Mouse (Mus musculus) embryonic facial prominence, embryonic 15.5 days (tissue): ENCODE measurements at regions not wholly inside any gene's neighbourhood (a gene's known extent, or its start where the extent isn't known, plus 50 kb on each side); places are given as distances from the start of the nearest gene placed in this dataset.

ENCODE experiments used
- ATAC-seq: fragments of 200-750 bp; cut with Nextera tagmentation; 2 replicates; pipeline ENCODE4 v1.8.0; 2017; ENCODE audit warnings: low read depth, moderate TSS enrichment; ENCODE audit not compliant: insufficient number of reproducible peaks, low FRiP score, low TSS enrichment
- H3K27ac ChIP-seq: fragments of 300-500 bp; sonication (generic); replicated peaks from 2 replicates; pipeline ENCODE4 v1.5.1; 2015; ENCODE audit warnings: mild to moderate bottlenecking, inconsistent platforms
- H3K27me3 ChIP-seq: fragments of 300-500 bp; sonication (generic); 2 replicates; pipeline ENCODE4 v1.6.1; 2015; ENCODE audit warnings: inconsistent platforms
- H3K36me3 ChIP-seq: fragments of 300-500 bp; sonication (generic); 2 replicates; pipeline ENCODE4 v1.6.1; 2015; ENCODE audit warnings: mild to moderate bottlenecking, inconsistent platforms
- H3K4me1 ChIP-seq: fragments of 300-500 bp; sonication (generic); 2 replicates; pipeline ENCODE4 v1.6.1; 2015; ENCODE audit warnings: inconsistent platforms
- H3K4me2 ChIP-seq: fragments of 300-500 bp; sonication (generic); replicated peaks from 2 replicates; pipeline ENCODE4 v1.6.1; 2015; ENCODE audit warnings: mild to moderate bottlenecking, inconsistent platforms
- H3K4me3 ChIP-seq: fragments of 300-500 bp; sonication (generic); replicated peaks from 2 replicates; pipeline ENCODE4 v1.5.1; 2015; ENCODE audit warnings: mild to moderate bottlenecking, inconsistent platforms
- H3K9ac ChIP-seq: fragments of 300-500 bp; sonication (generic); 2 replicates; pipeline ENCODE4 v1.6.1; 2015; ENCODE audit warnings: inconsistent platforms
- H3K9me3 ChIP-seq: fragments of 300-500 bp; sonication (generic); replicated peaks from 2 replicates; pipeline ENCODE4 v1.6.1; 2016; ENCODE audit warnings: inconsistent platforms
- WGBS: fragments of 180-500 bp; shearing (Covaris S2); methylation state at CpG from one replicate; pipeline ENCODE4 v1.1.7; 2015; 5-methylcytosine and 5-hydroxymethylcytosine counted together

GRCm38 (mm10) chr12:70523379-70523778, 70.5 kb downstream of the Tmx1 start:
- no peaks in the 10 kb centered on the region; the same call in 1 of the 2 replicates for H3K4me1 ChIP-seq
- no peak for ATAC-seq
- no peak overlapping the region for H3K9ac ChIP-seq
- WGBS: 72% methylated on average over 7 of the region's 7 CpGs
- H3K9me3 ChIP-seq: no peaks in the 10 kb centered on the region
- no peak overlapping the region for H3K4me2 ChIP-seq
- H3K4me3 ChIP-seq: no peak overlapping the region
- H3K27me3 ChIP-seq: no peaks in the 10 kb centered on the region
- H3K27ac ChIP-seq: no peak overlapping the region
- H3K36me3 ChIP-seq: no peaks in the 10 kb centered on the region

GRCm38 (mm10) chr12:70524703-70525102, 71.8 kb downstream of the Tmx1 start:
- WGBS: 72% methylated on average over 4 of the region's 4 CpGs
- no peak overlapping the region for H3K4me3 ChIP-seq
- no peak for ATAC-seq
- H3K27ac ChIP-seq: no peak overlapping the region
- no peaks in the 10 kb centered on the region for H3K9me3 ChIP-seq
- H3K36me3 ChIP-seq: no peaks in the 10 kb centered on the region
- H3K4me2 ChIP-seq: no peak overlapping the region
- H3K4me1 ChIP-seq: no peaks in the 10 kb centered on the region; the same call in 1 of the 2 replicates
- H3K9ac ChIP-seq: no peak overlapping the region
- no peaks in the 10 kb centered on the region for H3K27me3 ChIP-seq

GRCm38 (mm10) chr12:70531661-70532060, 78.8 kb downstream of the Tmx1 start:
- H3K9ac ChIP-seq: no peak overlapping the region
- no peaks in the 10 kb centered on the region for H3K27me3 ChIP-seq
- H3K4me2 ChIP-seq: no peak overlapping the region
- peak overlapping the region; percentile 29; the same call in 1 of the 2 replicates for H3K27ac ChIP-seq
- no peaks in the 10 kb centered on the region for H3K9me3 ChIP-seq
- no peaks in the 10 kb centered on the region for H3K36me3 ChIP-seq
- H3K4me1 ChIP-seq: peaks cover 22% of the 10 kb centered on the region
- peak; percentile 65; the same call in 1 of the 2 replicates for ATAC-seq
- H3K4me3 ChIP-seq: no peak overlapping the region

GRCm38 (mm10) chr12:70532225-70532624, 79.3 kb downstream of the Tmx1 start:
- H3K9me3 ChIP-seq: no peaks in the 10 kb centered on the region
- H3K9ac ChIP-seq: no peak overlapping the region
- H3K4me1 ChIP-seq: peaks cover 22% of the 10 kb centered on the region
- WGBS: 37% methylated on average over 10 of the region's 10 CpGs
- H3K4me2 ChIP-seq: peak overlapping the region; percentile 22; the same call in 1 of the 2 replicates
- no peaks in the 10 kb centered on the region for H3K36me3 ChIP-seq
- ATAC-seq: 0 out of 2 replicates have a peak, but pooled peaks have one; percentile 47
- H3K27me3 ChIP-seq: no peaks in the 10 kb centered on the region
- no peak overlapping the region for H3K4me3 ChIP-seq
- peak overlapping the region; percentile 76 for H3K27ac ChIP-seq

- H3K9ac ChIP-seq: no peak overlapping the region
- WGBS: 37% methylated on average over 10 of the region's 10 CpGs
- H3K4me2 ChIP-seq: 0 out of 2 replicates have a peak overlapping the region, but pooled peaks have one; percentile 22
- peaks cover 22% of the 10 kb centered on the region for H3K4me1 ChIP-seq
- no peaks in the 10 kb centered on the region for H3K36me3 ChIP-seq
- peak overlapping the region; percentile 76 for H3K27ac ChIP-seq
- no peaks in the 10 kb centered on the region for H3K9me3 ChIP-seq
- ATAC-seq: peak; percentile 54
- H3K27me3 ChIP-seq: no peaks in the 10 kb centered on the region
- no peak overlapping the region for H3K4me3 ChIP-seq
These were observed 79.9 kb downstream of the Tmx1 start for GRCm38 (mm10) chr12:70532843-70533242.

GRCm38 (mm10) chr12:70533375-70533935, 80.6 kb downstream of the Tmx1 start:
- Histone ChIP-seq H3K4me2 (no peak overlapping the region), H3K27me3 (no peaks in the 10 kb centered on the region), H3K9ac (no peak overlapping the region), H3K4me3 (no peak overlapping the region), H3K27ac (peak overlapping the region; percentile 2), H3K9me3 (no peaks in the 10 kb centered on the region), H3K36me3 (no peaks in the 10 kb centered on the region), H3K4me1 (peaks cover 22% of the 10 kb centered on the region)
- no peak for ATAC-seq
- WGBS: 52% methylated on average over 12 of the region's 12 CpGs

DNA sequence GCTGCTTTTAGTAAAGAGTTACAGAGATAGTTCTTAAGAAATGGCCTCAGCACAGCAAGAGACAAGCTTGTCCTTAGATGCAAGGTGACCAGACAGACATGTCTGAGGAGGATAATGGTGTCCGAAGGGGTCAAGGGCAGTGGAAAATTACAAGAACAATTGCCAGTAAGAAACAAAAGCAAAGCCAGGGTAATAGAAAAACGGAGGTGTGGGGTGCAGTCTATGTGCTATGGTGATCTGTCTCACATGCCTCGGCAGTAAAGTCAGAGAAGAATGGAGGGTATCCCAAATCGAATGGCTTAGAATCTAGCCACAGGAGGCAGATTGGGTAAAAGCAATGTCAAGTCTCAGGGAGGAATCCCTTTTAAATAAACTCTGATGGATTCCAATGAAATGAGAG, 86.2 kb downstream of the Tmx1 start:
- H3K36me3 ChIP-seq: no peaks in the 10 kb centered on the region
- H3K9ac ChIP-seq: no peak overlapping the region
- H3K9me3 ChIP-seq: no peaks in the 10 kb centered on the region
- 78% methylated on average over 4 of the region's 4 CpGs for WGBS
- H3K27ac ChIP-seq: no peak overlapping the region
- no peak for ATAC-seq
- H3K27me3 ChIP-seq: no peaks in the 10 kb centered on the region
- peaks cover 12% of the 10 kb centered on the region for H3K4me1 ChIP-seq
- no peak overlapping the region for H3K4me3 ChIP-seq
- H3K4me2 ChIP-seq: no peak overlapping the region

GRCm38 (mm10) chr12:70539856-70540255, 87.0 kb downstream of the Tmx1 start:
- WGBS: 89% methylated on average over 14 of the region's 14 CpGs
- no peak overlapping the region for H3K9ac ChIP-seq
- no peak overlapping the region for H3K4me3 ChIP-seq
- H3K27ac ChIP-seq: no peak overlapping the region
- peaks cover 19% of the 10 kb centered on the region for H3K4me1 ChIP-seq
- H3K27me3 ChIP-seq: no peaks in the 10 kb centered on the region
- no peak overlapping the region for H3K4me2 ChIP-seq
- H3K9me3 ChIP-seq: no peaks in the 10 kb centered on the region
- ATAC-seq: no peak
- H3K36me3 ChIP-seq: no peaks in the 10 kb centered on the region

- no peak for ATAC-seq
- no peak overlapping the region for H3K4me2 ChIP-seq
- H3K27me3 ChIP-seq: no peaks in the 10 kb centered on the region
- no peaks in the 10 kb centered on the region for H3K36me3 ChIP-seq
- no peak overlapping the region for H3K4me3 ChIP-seq
- peaks cover 28% of the 10 kb centered on the region for H3K4me1 ChIP-seq
- WGBS: 87% methylated on average over 4 of the region's 4 CpGs
- H3K9me3 ChIP-seq: no peaks in the 10 kb centered on the region
- no peak overlapping the region for H3K27ac ChIP-seq
- H3K9ac ChIP-seq: no peak overlapping the region
These were observed 88.5 kb downstream of the Tmx1 start for GRCm38 (mm10) chr12:70541432-70541831.

DNA sequence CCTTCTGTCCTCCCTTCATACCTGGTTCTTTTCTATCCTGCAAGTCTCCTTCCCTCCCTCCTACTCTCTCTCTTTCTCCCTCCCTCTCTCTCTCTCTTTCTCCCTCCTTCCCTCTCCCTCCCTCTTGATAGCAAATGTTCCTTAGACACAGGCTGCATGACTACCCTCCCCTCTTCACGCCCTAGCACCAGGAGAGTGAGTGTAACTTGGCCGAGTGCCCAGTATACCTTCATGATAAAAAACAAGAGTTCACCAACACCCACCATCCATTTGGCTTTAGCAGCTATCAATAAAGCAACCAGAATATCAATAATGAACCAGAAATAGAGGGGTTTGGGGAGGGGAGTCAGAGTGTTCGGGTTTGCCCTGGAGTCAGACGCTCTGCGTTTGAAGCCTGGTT, 90.4 kb downstream of the Tmx1 start:
- 40% methylated on average over 5 of the region's 5 CpGs for WGBS
- ATAC-seq: no peak
- Histone ChIP-seq H3K9ac (no peak overlapping the region), H3K27ac (peak overlapping the region; percentile 69; the same call in 1 of the 2 replicates), H3K4me1 (peaks cover 35% of the 10 kb centered on the region), H3K36me3 (no peaks in the 10 kb centered on the region), H3K9me3 (no peaks in the 10 kb centered on the region), H3K4me2 (no peak overlapping the region), H3K27me3 (no peaks in the 10 kb centered on the region), H3K4me3 (no peak overlapping the region)

GRCm38 (mm10) chr12:70544326-70544725, 91.4 kb downstream of the Tmx1 start:
- 28% methylated on average over 12 of the region's 12 CpGs for WGBS
- peaks cover 38% of the 10 kb centered on the region for H3K4me1 ChIP-seq
- no peaks in the 10 kb centered on the region for H3K9me3 ChIP-seq
- ATAC-seq: no peak
- H3K4me3 ChIP-seq: no peak overlapping the region
- H3K36me3 ChIP-seq: no peaks in the 10 kb centered on the region
- peak overlapping the region; percentile 69 for H3K27ac ChIP-seq
- H3K9ac ChIP-seq: no peak overlapping the region
- no peaks in the 10 kb centered on the region for H3K27me3 ChIP-seq
- H3K4me2 ChIP-seq: no peak overlapping the region

DNA sequence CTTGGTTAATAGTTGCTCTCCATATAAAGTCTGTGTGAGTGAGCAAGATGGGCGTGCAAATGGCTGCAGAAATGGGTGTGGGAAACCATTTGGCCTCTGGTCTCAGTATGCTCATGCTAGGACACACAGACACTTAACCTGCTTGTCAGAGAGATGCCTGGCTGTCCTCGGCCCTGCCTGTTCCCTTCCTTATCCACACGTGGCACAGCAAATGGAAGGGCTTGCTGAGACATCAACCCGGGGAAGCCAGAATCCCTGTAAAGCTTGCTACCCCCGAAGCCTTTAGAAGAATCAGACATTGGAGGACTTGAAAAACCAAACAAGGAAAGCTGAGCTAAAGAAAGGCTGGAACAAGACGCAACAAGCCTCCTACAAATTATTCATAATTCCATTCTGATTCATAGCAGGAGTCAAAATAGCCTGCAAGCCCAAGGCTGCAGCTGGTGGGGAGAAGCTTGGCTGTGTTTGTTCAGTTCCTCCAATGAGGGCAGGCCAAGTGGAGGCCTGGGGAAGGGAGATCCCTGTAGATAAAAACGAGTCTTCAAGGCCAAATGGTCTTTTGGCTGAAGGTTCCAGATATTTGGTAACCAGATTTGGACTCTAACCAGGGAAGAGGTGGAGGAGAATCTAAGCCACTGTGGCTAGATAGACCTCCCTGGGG, 92.1 kb downstream of the Tmx1 start:
- H3K27ac ChIP-seq: peak overlapping the region; percentile 69
- H3K27me3 ChIP-seq: no peaks in the 10 kb centered on the region
- no peaks in the 10 kb centered on the region for H3K36me3 ChIP-seq
- no peaks in the 10 kb centered on the region for H3K9me3 ChIP-seq
- H3K4me2 ChIP-seq: no peak overlapping the region
- peaks cover 38% of the 10 kb centered on the region for H3K4me1 ChIP-seq
- H3K4me3 ChIP-seq: no peak overlapping the region
- WGBS: 35% methylated on average over 7 of the region's 7 CpGs
- no peak for ATAC-seq
- H3K9ac ChIP-seq: no peak overlapping the region
